7 mouse cellular contexts compared by ENCODE assay signal in the genomic region with DNA sequence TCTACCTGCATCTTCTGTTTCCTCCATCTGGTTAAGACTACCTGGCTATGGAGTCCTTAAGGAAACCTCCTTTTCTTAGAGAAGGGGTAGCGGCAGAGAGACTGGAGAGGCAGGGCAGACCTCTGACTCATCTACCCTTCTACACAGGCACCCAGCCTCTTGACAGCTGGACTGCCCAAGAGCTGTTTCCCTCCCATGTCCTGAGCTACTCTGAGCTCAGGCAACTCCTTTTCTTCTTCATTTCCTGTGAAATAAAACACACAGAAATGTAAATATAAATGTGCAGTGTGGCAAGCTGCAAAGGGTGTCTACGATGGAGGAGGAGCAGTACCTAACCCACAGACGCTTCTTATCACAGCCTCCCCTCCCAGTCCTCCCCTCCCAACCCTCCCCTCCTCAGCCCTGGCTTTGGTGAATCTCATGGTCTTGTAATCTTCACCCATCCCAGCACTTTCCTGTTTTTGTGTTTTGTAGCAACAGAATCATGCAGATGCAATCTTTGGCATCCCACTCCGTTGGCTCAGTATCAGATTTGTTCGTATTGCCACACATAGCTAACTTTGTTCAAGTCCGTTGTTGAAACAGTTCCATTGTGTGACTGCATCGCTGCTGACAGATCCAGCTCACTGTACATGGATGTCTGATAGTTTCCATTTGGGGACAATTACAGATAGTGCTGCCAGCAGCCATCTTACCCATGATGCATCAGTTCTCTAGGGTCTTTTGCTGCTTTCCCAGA. TPM values are rescaled to one million over a fixed set of nuclear protein-coding genes. Genes with fewer than 3 reads are reported as not detected.
DNase-seq lines count a peak whose midpoint lies in the region; ATAC-seq lines count a peak whose summit lies in the region.

No protein-coding gene starts in this region.

- H3K27me3 ChIP-seq in forebrain, embryonic 16.5 days (replicated peaks; ENCODE audit: control insufficient read depth, insufficient read depth, low read length): no peaks in the 10 kb centered on the region
- H3K27me3 ChIP-seq in liver, embryonic 13.5 days: no peaks in the 10 kb centered on the region
- no peaks in the 10 kb centered on the region for H3K27me3 ChIP-seq in stomach, embryonic 14.5 days (ENCODE audit: control insufficient read depth, insufficient read depth, low read length)

- no peaks in the 10 kb centered on the region for H3K9me3 ChIP-seq in forebrain, embryonic 16.5 days (ENCODE audit: control insufficient read depth, low read length)
- no peaks in the 10 kb centered on the region for H3K9me3 ChIP-seq in liver, embryonic 13.5 days (replicated peaks)
- H3K9me3 ChIP-seq in stomach, embryonic 14.5 days (ENCODE audit: control insufficient read depth, low read depth, low read length): no peaks in the 10 kb centered on the region

- H3K9ac ChIP-seq in forebrain, embryonic 16.5 days (replicated peaks; ENCODE audit: low read depth, low read length): 0 out of 2 replicates have a peak overlapping the region, but pooled peaks have one; percentile 11
- peak overlapping the region; percentile 49 for H3K9ac ChIP-seq in liver, embryonic 13.5 days
- H3K9ac ChIP-seq in stomach, embryonic 14.5 days (replicated peaks; ENCODE audit: low read depth, low read length): no peak overlapping the region

- no peak overlapping the region; the same call in 1 of the 2 replicates for H3K4me3 ChIP-seq in forebrain, embryonic 16.5 days (replicated peaks; ENCODE audit: low read length)
- H3K4me3 ChIP-seq in liver, embryonic 13.5 days (replicated peaks): 0 out of 2 replicates have a peak overlapping the region, but pooled peaks have one; percentile 1
- H3K4me3 ChIP-seq in stomach, embryonic 14.5 days (ENCODE audit: low read depth, low read length): no peak overlapping the region

- peak; percentile 62 for ATAC-seq in forebrain, embryonic 16.5 days
- peak; percentile 89 for ATAC-seq in liver, embryonic 13.5 days (ENCODE audit: low read depth)
- ATAC-seq in stomach, embryonic 14.5 days (ENCODE audit: insufficient number of reproducible peaks, insufficient read depth, low FRiP score, low read depth): peak; percentile 28; the same call in 1 of the 2 replicates

- DNase-seq in right cerebral cortex, adult 18-20 months: peak; percentile 52
- DNase-seq in right cerebral cortex, postnatal 14 days: no peak
- peak; percentile 84 to 87 for DNase-seq in heart, postnatal 10 days
- DNase-seq in liver, embryonic 13.5 days: no peak
- no peak for DNase-seq in cerebellum, postnatal 10 days

- H3K36me3 ChIP-seq in forebrain, embryonic 16.5 days (ENCODE audit: control insufficient read depth, insufficient read depth): peaks cover 22% of the 10 kb centered on the region
- peaks cover 26% of the 10 kb centered on the region for H3K36me3 ChIP-seq in liver, embryonic 13.5 days
- peaks cover 26% of the 10 kb centered on the region for H3K36me3 ChIP-seq in stomach, embryonic 14.5 days (ENCODE audit: control insufficient read depth, insufficient read depth, low read length)

- H3K27ac ChIP-seq in forebrain, embryonic 16.5 days (ENCODE audit: low read length): peak overlapping the region; percentile 81
- H3K27ac ChIP-seq in liver, embryonic 13.5 days: peak overlapping the region; percentile 87
- peak overlapping the region; percentile 29; the same call in 1 of the 2 replicates for H3K27ac ChIP-seq in stomach, embryonic 14.5 days (ENCODE audit: low read length)

- 49% methylated on average over 7 of the region's 7 CpGs for WGBS in forebrain, embryonic 16.5 days
- WGBS in liver, embryonic 13.5 days (ENCODE audit: insufficient replicate concordance): 21% methylated on average over 7 of the region's 7 CpGs
- WGBS in stomach, embryonic 14.5 days: 52% methylated on average over 7 of the region's 7 CpGs

- H3K4me1 ChIP-seq in forebrain, embryonic 16.5 days (replicated peaks; ENCODE audit: control insufficient read depth, insufficient read depth, low read length): peaks cover 14% of the 10 kb centered on the region
- H3K4me1 ChIP-seq in liver, embryonic 13.5 days (replicated peaks): peaks cover 55% of the 10 kb centered on the region
- no peaks in the 10 kb centered on the region; the same call in 1 of the 2 replicates for H3K4me1 ChIP-seq in stomach, embryonic 14.5 days (ENCODE audit: control insufficient read depth, insufficient read depth, low read length)

- intact Hi-C loops in heart, postnatal 10 days (cut with DNase I): no loop called here

- peak overlapping the region; percentile 27 for H3K4me2 ChIP-seq in forebrain, embryonic 16.5 days (ENCODE audit: low read length)
- peak overlapping the region; percentile 48 for H3K4me2 ChIP-seq in liver, embryonic 13.5 days
- H3K4me2 ChIP-seq in stomach, embryonic 14.5 days (replicated peaks; ENCODE audit: low read depth, low read length): no peak overlapping the region

RNA-seq across cellular contexts. Expression of a gene that starts 7.8 kb away (rescaled TPM):
- polyA plus RNA-seq in forebrain, embryonic 16.5 days (2015; fragmentation: Nextera tagmentation; extraction: Ambion mirVana): 224 and 243 TPM in 2 replicates
- total RNA-seq in heart, postnatal 10 days (2021): 100 to 1,000 TPM; 187 to 196 TPM
- polyA plus RNA-seq in liver, embryonic 13.5 days (2015; fragmentation: Nextera tagmentation; extraction: Ambion mirVana): 124 and 133 TPM in 2 replicates
- polyA plus RNA-seq in stomach, embryonic 14.5 days (2014; fragmentation: Nextera tagmentation; extraction: Ambion mirVana): 193 and 196 TPM in 2 replicates

RNA-seq across cellular contexts. Expression of a gene that starts 40.1 kb away (rescaled TPM):
- polyA plus RNA-seq in forebrain, embryonic 16.5 days (2015; fragmentation: Nextera tagmentation; extraction: Ambion mirVana): 29.1 and 31.2 TPM in 2 replicates
- total RNA-seq in heart, postnatal 10 days (2021): 1 to 10 TPM; 3.6 to 6.7 TPM
- polyA plus RNA-seq in liver, embryonic 13.5 days (2015; fragmentation: Nextera tagmentation; extraction: Ambion mirVana): 2.4 and 4.4 TPM in 2 replicates
- 8.5 and 9.4 TPM in 2 replicates for polyA plus RNA-seq in stomach, embryonic 14.5 days (2014; fragmentation: Nextera tagmentation; extraction: Ambion mirVana)

RNA-seq across cellular contexts. Expression of a gene that starts 51.9 kb away (rescaled TPM):
- polyA plus RNA-seq in forebrain, embryonic 16.5 days (2015; fragmentation: Nextera tagmentation; extraction: Ambion mirVana): 8.6 and 8.7 TPM in 2 replicates
- total RNA-seq in heart, postnatal 10 days (2021): 1 to 10 TPM; 7.8 to 9.1 TPM
- polyA plus RNA-seq in liver, embryonic 13.5 days (2015; fragmentation: Nextera tagmentation; extraction: Ambion mirVana): 5.4 and 6.6 TPM in 2 replicates
- polyA plus RNA-seq in stomach, embryonic 14.5 days (2014; fragmentation: Nextera tagmentation; extraction: Ambion mirVana): 21.2 and 23.8 TPM in 2 replicates

Comparison
In these comparisons a context has a peak if more than half of its experiments do, and no peak if none do; other contexts are left out.
1. DNase-seq: peak in right cerebral cortex, adult 18-20 months (single experiment) and heart, postnatal 10 days (2 of 2); none in right cerebral cortex, postnatal 14 days (single experiment), liver, embryonic 13.5 days (single experiment) and cerebellum, postnatal 10 days (0 of 2).
2. ATAC-seq: peak in every context shown above with its lines; median percentile 89 in liver, embryonic 13.5 days; 62 in forebrain, embryonic 16.5 days; 28 in stomach, embryonic 14.5 days.
3. H3K27ac ChIP-seq: peak in every context shown above with its lines; median percentile 87 in liver, embryonic 13.5 days; 81 in forebrain, embryonic 16.5 days; 29 in stomach, embryonic 14.5 days.